Mouse (Mus musculus): Measurements from ENCODE around the gene Fbln7.

DNA sequence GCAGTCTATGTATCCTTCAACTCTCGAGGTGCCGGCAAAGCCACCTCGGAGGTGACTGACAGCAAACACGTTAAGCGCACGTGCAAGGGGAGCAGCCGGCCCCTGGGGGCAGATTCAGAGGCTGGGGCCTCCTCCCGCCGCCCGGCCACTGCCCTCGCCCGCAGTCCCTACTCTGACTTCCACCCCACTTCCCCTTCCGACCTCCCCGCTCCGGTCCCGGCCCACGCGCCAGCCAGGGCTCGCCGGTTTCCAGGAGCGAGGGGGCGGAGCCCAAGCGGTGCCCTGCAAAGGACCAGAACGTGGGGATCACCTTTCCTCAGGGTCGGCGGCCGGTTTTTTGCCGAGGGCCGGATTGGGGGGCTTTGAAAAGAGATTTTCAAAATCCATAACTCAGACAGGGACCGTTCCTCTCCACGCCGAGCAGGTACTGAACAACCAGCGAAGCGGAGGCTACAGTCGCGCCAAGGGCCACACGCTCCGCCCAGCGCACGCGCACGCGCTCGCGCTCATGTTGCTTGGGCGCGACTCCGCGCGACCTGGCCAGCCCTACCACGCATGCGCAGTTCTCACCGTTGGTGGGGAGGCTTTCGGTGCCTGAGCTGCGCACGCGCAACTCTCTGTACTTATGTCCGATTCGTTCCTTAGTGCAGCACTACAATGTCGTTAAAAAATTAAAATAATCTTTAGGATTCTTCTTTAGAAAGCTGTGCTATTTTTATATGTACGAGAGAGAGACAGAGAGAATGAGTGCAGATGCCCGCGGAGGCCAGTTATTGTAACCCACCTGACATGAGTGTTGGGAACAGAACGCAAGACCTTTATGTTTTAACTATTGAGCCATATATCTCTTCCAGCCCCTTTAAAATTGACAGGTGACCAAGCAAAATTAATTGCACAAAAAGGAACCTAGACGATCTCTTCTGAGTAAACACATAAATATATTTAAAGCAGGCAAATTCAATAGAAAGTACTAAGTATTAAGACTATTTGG is 81.1 kb downstream of the Fbln7 start, which contains the start of gene Zc3h8:
- TF ChIP-seq CTCF (IDR thresholded peaks at IDR 0.05; ENCODE audit: low read depth, low read length): no peak
- TF ChIP-seq POLR2A (IDR thresholded peaks at IDR 0.05; ENCODE audit: borderline replicate concordance, low read depth, low read length): no peak

Data from bone marrow macrophage, adult 2 months (primary cell).